Mouse (Mus musculus): ENCODE data around the gene Acin1.
A peak's percentile ranks its signal among the peaks of the same experiment; 100 is the strongest.
"Not testable (repeated sequence)": the region's sequence is repeated elsewhere in the genome, so short reads cannot be mapped to it uniquely, and the experiment has no call there.

Gene Acin1

GRCm38 (mm10) chr14:54642224-54642944 is 44.3 kb downstream of the Acin1 start:
- DNase-seq (ENCODE audit: low spot score) = no peak

GRCm38 (mm10) chr14:54641305-54641969 is 45.3 kb downstream of the Acin1 start, which contains the start of gene Cdh24:
Cdh24 (minus strand) TSS chr14:54641364.
- DNase-seq (ENCODE audit: low spot score) = peak; percentile 93

- no peak for DNase-seq (ENCODE audit: low spot score)
Observed at GRCm38 (mm10) chr14:54640946-54641304, 45.8 kb downstream of the Acin1 start, which contains the start of gene Gm17606. Gm17606 (plus strand) TSS chr14:54640952.

- no peak for DNase-seq (ENCODE audit: low spot score)
Observed at GRCm38 (mm10) chr14:54640121-54640520, 46.6 kb downstream of the Acin1 start.

GRCm38 (mm10) chr14:54638210-54638609 is 48.5 kb downstream of the Acin1 start:
- no peak for DNase-seq (ENCODE audit: low spot score)

GRCm38 (mm10) chr14:54636954-54637353 is 49.8 kb downstream of the Acin1 start:
- DNase-seq (ENCODE audit: low spot score) = no peak

GRCm38 (mm10) chr14:54634182-54634581 is 52.5 kb downstream of the Acin1 start:
- no peak for DNase-seq (ENCODE audit: low spot score)

- no peak for DNase-seq (ENCODE audit: low spot score)
Observed at GRCm38 (mm10) chr14:54632252-54632651, 54.5 kb downstream of the Acin1 start.

GRCm38 (mm10) chr14:54631240-54631599 is 55.5 kb downstream of the Acin1 start:
- DNase-seq (ENCODE audit: low spot score) = no peak

GRCm38 (mm10) chr14:54630583-54631239 is 56.0 kb downstream of the Acin1 start:
- no peak for DNase-seq (ENCODE audit: low spot score)

GRCm38 (mm10) chr14:54629797-54630196 is 56.9 kb downstream of the Acin1 start:
- DNase-seq (ENCODE audit: low spot score) = no peak

GRCm38 (mm10) chr14:54628103-54628502 is 58.6 kb downstream of the Acin1 start:
- no peak for DNase-seq (ENCODE audit: low spot score)

- DNase-seq (ENCODE audit: low spot score) = no peak
Observed at GRCm38 (mm10) chr14:54624976-54625375, 61.8 kb downstream of the Acin1 start.

- DNase-seq (ENCODE audit: low spot score) = no peak
Observed at GRCm38 (mm10) chr14:54623334-54623733, 63.4 kb downstream of the Acin1 start.

GRCm38 (mm10) chr14:54621133-54621532 is 65.6 kb downstream of the Acin1 start, which contains the start of gene Psmb11:
Psmb11 (plus strand) TSS chr14:54621433.
- DNase-seq (ENCODE audit: low spot score) = no peak

GRCm38 (mm10) chr14:54617897-54618365 is 68.8 kb downstream of the Acin1 start, which contains the start of gene Psmb5:
Psmb5 (minus strand) TSS chr14:54618022.
- peak; percentile 92 for DNase-seq (ENCODE audit: low spot score)

- DNase-seq (ENCODE audit: low spot score) = peak; percentile 68
Observed at GRCm38 (mm10) chr14:54617152-54617896, 69.4 kb downstream of the Acin1 start.

GRCm38 (mm10) chr14:54616226-54616825 is 70.4 kb downstream of the Acin1 start:
- no peak for DNase-seq (ENCODE audit: low spot score)

GRCm38 (mm10) chr14:54614130-54614529 is 72.6 kb downstream of the Acin1 start:
- not testable (repeated sequence) for DNase-seq (ENCODE audit: low spot score)

GRCm38 (mm10) chr14:54610648-54611047 is 76.1 kb downstream of the Acin1 start:
- DNase-seq (ENCODE audit: low spot score) = no peak

- no peak for DNase-seq (ENCODE audit: low spot score)
Observed at GRCm38 (mm10) chr14:54609962-54610361, 76.8 kb downstream of the Acin1 start.

- no peak for DNase-seq (ENCODE audit: low spot score)
Observed at GRCm38 (mm10) chr14:54609245-54609644, 77.5 kb downstream of the Acin1 start.
